Mouse (Mus musculus) heart, embryonic 16.5 days (tissue): Measurements from ENCODE around the gene Vat1l. TPM values are rescaled to one million over a fixed set of nuclear protein-coding genes. Genes with fewer than 3 reads are reported as not detected.

ENCODE experiments used
- ATAC-seq: fragments of 200-750 bp; cut with Nextera tagmentation; replicated peaks from 2 replicates; pipeline ENCODE4 v1.8.0; 2017; ENCODE audit warnings: moderate number of reproducible peaks; ENCODE audit not compliant: insufficient read depth, low FRiP score; ENCODE audit errors: extremely low read depth
- H3K27ac ChIP-seq: fragments of 300-500 bp; sonication (generic); 2 replicates; pipeline ENCODE4 v1.5.1; 2014; ENCODE audit warnings: mild to moderate bottlenecking, low read length, control low read depth, moderate library complexity
- H3K27me3 ChIP-seq: fragments of 300-500 bp; sonication (generic); 2 replicates; pipeline ENCODE4 v1.6.1; 2014; ENCODE audit warnings: low read length, mixed read lengths; ENCODE audit not compliant: control insufficient read depth, insufficient read depth
- H3K36me3 ChIP-seq: fragments of 300-500 bp; sonication (generic); 2 replicates; pipeline ENCODE4 v1.6.1; 2014; ENCODE audit not compliant: control insufficient read depth, insufficient read depth
- H3K4me1 ChIP-seq: fragments of 300-500 bp; sonication (generic); 2 replicates; pipeline ENCODE4 v1.6.1; 2014; ENCODE audit warnings: low read length, mixed read lengths; ENCODE audit not compliant: control insufficient read depth, insufficient read depth
- H3K4me2 ChIP-seq: fragments of 300-500 bp; sonication (generic); 2 replicates; pipeline ENCODE4 v1.6.1; 2014; ENCODE audit warnings: low read depth, mild to moderate bottlenecking, control low read depth, low read length
- H3K4me3 ChIP-seq: fragments of 300-500 bp; sonication (generic); 2 replicates; pipeline ENCODE4 v1.5.1; 2014; ENCODE audit warnings: mild to moderate bottlenecking, control low read depth, low read length
- H3K9ac ChIP-seq: fragments of 300-500 bp; sonication (generic); 2 replicates; pipeline ENCODE4 v1.6.1; 2014; ENCODE audit warnings: low read length, control low read depth
- H3K9me3 ChIP-seq: fragments of 300-500 bp; sonication (generic); replicated peaks from 2 replicates; pipeline ENCODE4 v1.6.1; 2016; ENCODE audit warnings: low read length; ENCODE audit not compliant: control insufficient read depth
- WGBS: fragments of 180-500 bp; shearing (Covaris S2); extraction: QIAGEN DNeasy Blood & Tissue Kit; methylation state at CpG from one replicate; pipeline ENCODE4 v1.1.7; 2014; 5-methylcytosine and 5-hydroxymethylcytosine counted together
- polyA plus RNA-seq: library from polyadenylated mRNA; unstranded; fragments of >200 nt; fragmentation: Nextera tagmentation; extraction: Ambion mirVana; gene quantifications from 2 replicates; pipeline ENCODE4 v1.2.1, GENCODE M21; 2015

Vat1l gene
- polyA plus RNA-seq, 1 experiment from 2014 or later, result 0.41 TPM

DNA sequence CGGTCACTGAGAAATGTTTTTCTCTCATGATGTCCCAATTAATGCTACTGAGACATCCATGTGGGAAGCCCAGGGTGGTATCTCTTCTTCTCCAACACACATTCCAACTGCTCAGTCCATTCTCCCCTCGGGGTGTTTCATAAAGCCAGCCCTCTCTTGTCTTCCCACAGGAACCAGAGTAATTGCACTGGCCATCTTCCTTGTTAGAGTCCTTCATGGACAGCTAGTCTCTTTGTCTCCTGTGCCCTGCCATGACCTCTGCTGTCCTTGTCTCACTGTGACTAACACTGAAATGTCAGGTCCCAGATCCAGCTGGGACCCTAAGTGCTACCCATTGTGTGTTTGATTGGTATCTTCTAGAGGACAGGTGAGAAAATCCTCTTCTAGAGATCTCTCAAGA is 116.7 kb downstream of the Vat1l start:
- H3K4me3 ChIP-seq, result no peak overlapping the region
- H3K36me3 ChIP-seq, result no peaks in the 10 kb centered on the region
- H3K9me3 ChIP-seq, result peaks cover 2% of the 10 kb centered on the region; the same call in 1 of the 2 replicates
- H3K4me2 ChIP-seq, result no peak overlapping the region
- no peak overlapping the region for H3K9ac ChIP-seq
- ATAC-seq, result no peak
- no peak overlapping the region for H3K27ac ChIP-seq
- H3K27me3 ChIP-seq, result no peaks in the 10 kb centered on the region
- WGBS, result 67% methylated on average over 2 of the region's 2 CpGs
- no peaks in the 10 kb centered on the region for H3K4me1 ChIP-seq

DNA sequence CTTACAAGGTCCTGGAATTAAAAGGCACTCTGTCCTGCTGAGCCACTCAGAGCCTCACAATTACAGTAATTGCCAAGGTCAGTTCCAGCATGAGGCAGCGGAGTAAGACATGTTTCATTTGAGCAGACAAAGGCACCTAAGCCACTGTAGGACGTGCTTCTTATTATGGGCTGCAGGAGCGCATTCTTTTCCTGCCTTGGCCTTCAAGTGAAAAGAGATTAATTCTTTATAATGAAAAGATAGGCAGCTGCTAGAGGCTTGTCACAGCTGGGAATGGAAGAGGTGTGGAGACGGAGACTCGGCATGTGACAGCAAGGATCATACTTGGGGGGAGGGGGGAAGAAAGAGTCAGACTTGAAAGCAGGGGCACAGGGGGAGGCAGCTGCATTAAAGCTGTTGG is 126.5 kb downstream of the Vat1l start:
- H3K9me3 ChIP-seq, result peaks cover 2% of the 10 kb centered on the region; the same call in 1 of the 2 replicates
- no peak overlapping the region for H3K27ac ChIP-seq
- no peaks in the 10 kb centered on the region for H3K4me1 ChIP-seq
- H3K36me3 ChIP-seq, result no peaks in the 10 kb centered on the region
- ATAC-seq, result no peak
- no peaks in the 10 kb centered on the region for H3K27me3 ChIP-seq
- 50% methylated on average over 5 of the region's 5 CpGs for WGBS
- no peak overlapping the region for H3K4me2 ChIP-seq
- H3K4me3 ChIP-seq, result no peak overlapping the region
- H3K9ac ChIP-seq, result no peak overlapping the region

DNA sequence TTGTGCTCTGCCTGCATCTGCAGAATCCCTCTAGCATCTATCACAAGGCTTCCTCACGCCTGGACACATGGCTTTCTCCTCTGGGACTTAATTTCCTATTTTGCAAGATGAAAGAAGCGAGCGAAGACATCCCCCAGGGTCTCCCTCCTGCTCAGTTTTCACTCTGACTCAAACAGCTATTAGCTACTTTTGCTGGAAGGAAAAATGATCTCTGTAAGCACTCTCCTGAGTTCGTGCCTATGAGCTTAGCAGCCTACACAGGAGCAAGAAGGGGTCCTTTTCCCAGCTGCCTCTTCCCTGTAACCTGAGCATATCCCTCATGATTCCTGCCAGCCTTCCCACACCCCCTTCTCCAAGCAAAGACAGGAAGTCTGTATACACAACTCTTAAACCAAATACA is 127.5 kb downstream of the Vat1l start:
- no peak for ATAC-seq
- H3K9me3 ChIP-seq, result peaks cover 2% of the 10 kb centered on the region; the same call in 1 of the 2 replicates
- H3K4me3 ChIP-seq, result no peak overlapping the region
- no peaks in the 10 kb centered on the region for H3K4me1 ChIP-seq
- no peaks in the 10 kb centered on the region for H3K36me3 ChIP-seq
- 54% methylated on average over 4 of the region's 4 CpGs for WGBS
- no peak overlapping the region for H3K4me2 ChIP-seq
- H3K27me3 ChIP-seq, result no peaks in the 10 kb centered on the region
- H3K9ac ChIP-seq, result no peak overlapping the region
- no peak overlapping the region for H3K27ac ChIP-seq

DNA sequence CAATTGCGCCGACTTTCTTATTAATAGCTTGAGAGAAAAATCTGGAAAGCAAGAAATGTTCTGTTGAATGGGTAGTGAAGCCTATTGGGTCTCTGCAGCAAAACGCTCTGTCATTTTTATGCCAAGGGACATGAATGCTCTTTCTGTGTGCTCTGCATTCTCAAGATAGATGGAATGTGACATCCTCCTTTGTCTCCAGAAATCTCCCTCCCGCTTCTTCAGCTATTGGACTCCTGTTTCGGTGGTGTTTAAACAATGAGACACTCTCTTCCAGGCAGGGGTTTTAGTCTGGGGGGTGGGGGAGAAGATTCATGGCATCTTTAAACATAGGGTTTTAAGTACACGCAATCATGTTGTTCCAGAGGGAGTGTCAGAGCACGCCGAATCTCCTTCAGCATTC is 130.3 kb downstream of the Vat1l start:
- no peak overlapping the region for H3K4me2 ChIP-seq
- WGBS, result 73% methylated on average over 8 of the region's 8 CpGs
- no peak for ATAC-seq

DNA sequence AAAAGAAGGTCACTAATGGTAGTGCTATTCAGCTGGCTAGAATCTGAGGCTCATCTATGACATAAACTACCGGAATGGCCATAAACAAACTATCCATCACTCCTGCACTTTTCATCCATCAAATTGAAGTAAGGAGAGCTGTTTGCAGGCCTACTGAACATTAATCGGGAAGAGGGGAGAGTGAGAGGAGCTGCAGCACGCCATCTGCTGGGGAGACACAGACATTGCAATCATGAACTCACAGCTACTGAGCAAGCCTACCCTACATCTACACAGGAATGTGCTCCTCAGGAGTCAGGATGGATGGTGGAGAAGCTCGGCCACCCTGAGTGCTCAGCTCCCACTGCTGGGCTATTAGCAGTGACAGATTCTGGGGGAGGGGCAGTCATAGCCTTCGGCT is 136.9 kb downstream of the Vat1l start:
- H3K27ac ChIP-seq, result no peak overlapping the region
- 62% methylated on average over 5 of the region's 5 CpGs for WGBS
- no peaks in the 10 kb centered on the region for H3K9me3 ChIP-seq
- no peaks in the 10 kb centered on the region for H3K4me1 ChIP-seq
- no peaks in the 10 kb centered on the region for H3K27me3 ChIP-seq
- H3K36me3 ChIP-seq, result no peaks in the 10 kb centered on the region
- no peak overlapping the region for H3K4me2 ChIP-seq
- H3K9ac ChIP-seq, result no peak overlapping the region
- H3K4me3 ChIP-seq, result no peak overlapping the region
- no peak for ATAC-seq

More for the DNA sequence above, 130.3 kb downstream of the Vat1l start:
- H3K27me3 ChIP-seq, result no peaks in the 10 kb centered on the region
- H3K27ac ChIP-seq, result no peak overlapping the region
- H3K4me1 ChIP-seq, result no peaks in the 10 kb centered on the region
- H3K9ac ChIP-seq, result no peak overlapping the region
- H3K4me3 ChIP-seq, result no peak overlapping the region
- no peaks in the 10 kb centered on the region for H3K9me3 ChIP-seq
- no peaks in the 10 kb centered on the region for H3K36me3 ChIP-seq

DNA sequence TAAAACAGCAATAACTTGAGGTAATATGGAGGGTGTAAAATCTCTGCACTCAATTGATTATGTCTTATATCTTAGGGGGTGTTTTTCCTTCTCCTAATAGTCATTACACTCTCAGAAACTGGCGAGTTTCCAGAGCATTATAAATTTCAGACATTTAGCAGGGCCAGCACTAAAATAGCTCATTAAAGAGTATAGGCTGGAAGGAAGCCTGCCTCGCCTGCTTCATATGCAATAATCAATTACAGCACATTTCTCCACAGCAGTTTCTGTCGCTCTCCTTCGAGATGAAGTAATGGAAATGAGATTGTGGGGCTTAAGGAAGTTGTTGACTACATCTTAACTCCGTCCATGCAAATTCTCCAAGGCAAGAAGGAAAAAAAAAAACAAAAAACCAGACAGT is 139.4 kb downstream of the Vat1l start:
- Histone ChIP-seq H3K9me3 (no peaks in the 10 kb centered on the region), H3K27ac (no peak overlapping the region), H3K9ac (no peak overlapping the region), H3K27me3 (no peaks in the 10 kb centered on the region), H3K4me2 (no peak overlapping the region), H3K4me3 (no peak overlapping the region), H3K36me3 (no peaks in the 10 kb centered on the region), H3K4me1 (no peaks in the 10 kb centered on the region)
- no peak for ATAC-seq
- WGBS, result 49% methylated on average over 5 of the region's 5 CpGs

DNA sequence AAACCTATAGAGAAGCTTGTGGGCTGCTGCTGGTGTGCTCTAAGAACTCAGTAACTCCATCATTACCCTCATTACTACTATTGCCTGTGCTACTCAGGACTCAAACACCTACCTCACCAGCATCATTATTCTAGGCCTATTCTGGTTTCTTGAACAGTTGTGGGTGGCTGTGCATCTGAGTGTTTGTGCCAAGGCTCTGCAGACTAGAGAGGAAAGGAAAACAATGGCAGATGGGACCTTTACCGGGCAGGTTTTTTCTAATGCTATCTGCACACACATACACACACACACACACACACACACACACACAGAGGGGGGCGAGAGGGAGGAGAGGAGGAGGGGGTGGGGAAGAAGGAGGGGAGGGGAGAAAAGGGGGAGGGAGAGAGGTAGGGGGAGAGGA is 140.6 kb downstream of the Vat1l start:
- Histone ChIP-seq H3K9ac (no peak overlapping the region), H3K27ac (no peak overlapping the region), H3K4me2 (no peak overlapping the region), H3K27me3 (no peaks in the 10 kb centered on the region), H3K4me1 (no peaks in the 10 kb centered on the region), H3K9me3 (no peaks in the 10 kb centered on the region), H3K36me3 (no peaks in the 10 kb centered on the region), H3K4me3 (no peak overlapping the region)
- WGBS, result 51% methylated on average over 2 of the region's 2 CpGs
- ATAC-seq, result no peak

DNA sequence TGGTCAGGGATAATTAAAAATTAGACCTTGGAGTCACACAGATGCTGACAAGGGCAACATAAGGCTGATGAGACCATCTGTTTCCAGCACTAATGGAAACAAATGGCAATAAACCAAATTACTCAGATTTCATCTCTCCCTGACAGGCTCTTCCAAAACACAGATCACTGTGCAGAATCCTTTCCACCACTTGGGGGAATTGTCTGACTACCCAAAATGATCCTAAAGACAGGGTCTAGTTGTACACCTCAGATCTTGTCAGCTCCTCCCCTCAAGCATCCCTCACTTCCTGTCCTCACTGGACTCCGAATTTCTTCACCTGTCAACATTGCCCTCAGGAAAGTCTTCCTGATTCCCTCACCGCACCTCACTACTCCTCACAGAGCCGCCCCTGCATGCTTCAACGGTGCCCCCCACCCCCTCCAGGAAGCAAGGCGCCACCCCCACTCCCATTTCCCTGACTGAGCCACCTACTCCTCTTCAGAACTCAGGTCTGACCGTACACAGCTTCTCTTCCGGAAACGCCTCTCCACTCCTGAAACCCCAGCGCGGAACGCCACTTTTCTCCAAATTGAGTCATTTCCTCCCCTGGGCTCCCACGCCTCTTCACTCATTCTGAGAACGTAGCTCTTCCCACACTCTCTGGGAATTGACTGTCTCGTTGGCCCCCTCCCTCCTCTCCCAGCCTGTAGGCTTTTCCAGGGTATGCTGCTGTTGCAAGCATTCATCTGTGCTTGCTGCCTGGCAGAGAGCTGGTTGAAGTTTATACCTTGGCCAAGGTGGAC is 146.4 kb downstream of the Vat1l start:
- no peak overlapping the region for H3K27ac ChIP-seq
- H3K9me3 ChIP-seq, result no peaks in the 10 kb centered on the region
- H3K4me1 ChIP-seq, result no peaks in the 10 kb centered on the region
- peak overlapping the region; percentile 55 for H3K4me2 ChIP-seq
- ATAC-seq, result no peak
- WGBS, result 39% methylated on average over 14 of the region's 14 CpGs
- no peaks in the 10 kb centered on the region for H3K27me3 ChIP-seq
- H3K4me3 ChIP-seq, result peak overlapping the region; percentile 22
- H3K36me3 ChIP-seq, result no peaks in the 10 kb centered on the region
- no peak overlapping the region for H3K9ac ChIP-seq

DNA sequence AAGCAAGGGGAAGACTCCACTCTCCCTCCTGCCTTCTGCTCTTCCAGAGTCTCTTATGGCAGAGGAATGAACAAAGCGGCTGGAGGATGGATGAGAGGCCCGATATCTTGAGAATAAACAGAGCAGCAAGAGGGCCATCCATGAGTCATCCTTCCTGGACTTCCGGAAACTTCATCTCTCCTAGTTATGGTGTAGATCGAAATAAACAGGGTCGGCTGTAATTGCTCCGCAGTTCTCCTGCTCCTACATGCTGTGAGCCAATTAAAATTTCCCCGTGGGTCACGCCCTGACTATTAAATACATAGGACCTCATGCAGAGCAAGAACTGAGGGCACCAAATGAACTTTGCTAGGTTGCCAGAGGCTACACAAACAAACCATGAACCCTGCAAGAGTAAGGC is 155.1 kb downstream of the Vat1l start:
- Histone ChIP-seq H3K27ac (no peak overlapping the region), H3K27me3 (no peaks in the 10 kb centered on the region), H3K9ac (no peak overlapping the region), H3K4me2 (no peak overlapping the region), H3K4me1 (no peaks in the 10 kb centered on the region), H3K9me3 (no peaks in the 10 kb centered on the region), H3K36me3 (no peaks in the 10 kb centered on the region), H3K4me3 (no peak overlapping the region)
- 50% methylated on average over 8 of the region's 8 CpGs for WGBS
- ATAC-seq, result no peak
